In the genomic region with DNA sequence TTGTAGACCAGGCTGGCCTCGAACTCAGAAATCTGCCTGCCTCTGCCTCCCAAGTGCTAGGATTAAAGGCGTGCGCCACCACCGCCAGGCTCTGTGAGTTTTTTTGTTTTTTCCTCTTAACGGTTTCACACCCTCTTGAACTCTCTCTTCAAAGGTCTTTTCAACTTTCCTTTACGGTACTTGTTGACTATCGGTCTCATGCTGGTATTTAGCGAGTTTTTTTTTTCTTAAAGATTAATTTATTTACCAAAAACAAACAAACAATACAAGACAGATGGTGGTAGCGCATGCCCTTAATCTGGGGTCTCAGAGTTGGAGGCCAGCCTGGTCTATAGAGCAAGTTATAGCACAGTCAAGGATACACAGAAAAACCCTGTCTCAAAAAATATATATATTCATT, we compare ENCODE assay signal across 23 mouse cellular contexts. TPM values are rescaled to one million over a fixed set of nuclear protein-coding genes. Genes with fewer than 3 reads are reported as not detected.
DNase-seq lines count a peak whose midpoint lies in the region; ATAC-seq and TF ChIP-seq lines count a peak whose summit lies in the region.
"Had no signal": no experiment of that assay in that cellular context is flagged by ENCODE, and none has a peak within 500 bp of the region (broad histone marks: within the 10 kb centered on the region; RNA-seq: fewer than 3 reads in every experiment).

No protein-coding gene starts in this region.

- no peaks in the 10 kb centered on the region for H3K9me3 ChIP-seq in lung, postnatal 0 days (ENCODE audit: low read length)
- H3K9me3 ChIP-seq: embryonic facial prominence, embryonic 12.5 days; G1E; neural tube, embryonic 12.5 days; stomach, embryonic 15.5 days had no signal

- no peaks in the 10 kb centered on the region for H3K27me3 ChIP-seq in lung, postnatal 0 days (replicated peaks; ENCODE audit: insufficient read depth, low read length)
- H3K27me3 ChIP-seq in splenic B cell, adult 2 months (ENCODE audit: control insufficient read depth, insufficient read depth, low read length, poor library complexity, severe bottlenecking): no peaks in the 10 kb centered on the region; the same call in none of the 2 replicates
- H3K27me3 ChIP-seq: embryonic facial prominence, embryonic 12.5 days; neural tube, embryonic 12.5 days; stomach, embryonic 15.5 days had no signal

- no peak overlapping the region for H3K4me2 ChIP-seq in lung, postnatal 0 days (replicated peaks; ENCODE audit: low read depth, low read length)
- H3K4me2 ChIP-seq: embryonic facial prominence, embryonic 12.5 days; neural tube, embryonic 12.5 days; stomach, embryonic 15.5 days had no signal

- H3K36me3 ChIP-seq in lung, postnatal 0 days (ENCODE audit: insufficient read depth, low read length): no peaks in the 10 kb centered on the region
- no peaks in the 10 kb centered on the region for H3K36me3 ChIP-seq in splenic B cell, adult 2 months (ENCODE audit: control insufficient read depth, insufficient read depth, low read length, poor library complexity, severe bottlenecking)
- H3K36me3 ChIP-seq: G1E had no signal

- H3K4me1 ChIP-seq in lung, postnatal 0 days (ENCODE audit: insufficient read depth, low read depth, low read length): peaks cover 19% of the 10 kb centered on the region

- H3K27ac ChIP-seq in lung, postnatal 0 days (ENCODE audit: low read length): no peak overlapping the region
- H3K27ac ChIP-seq: embryonic facial prominence, embryonic 12.5 days; macrophage; neural tube, embryonic 12.5 days; stomach, embryonic 15.5 days had no signal

- ATAC-seq in lung, postnatal 0 days: no peak
- no peak for ATAC-seq in megakaryocyte progenitor cell, adult 5-6 weeks (replicated peaks; ENCODE audit: poor library complexity)
- ATAC-seq: hindbrain, embryonic 16.5 days; liver, postnatal 0 days had no signal

- 94% methylated on average over 9 of the region's 9 CpGs for WGBS in lung, postnatal 0 days

- no peak for TF ChIP-seq CTCF in lung, postnatal 0 days (IDR thresholded peaks at IDR 0.05)

- TF ChIP-seq EP300 in lung, postnatal 0 days (IDR thresholded peaks at IDR 0.05): no peak

- no peak overlapping the region for H3K9ac ChIP-seq in lung, postnatal 0 days (replicated peaks; ENCODE audit: low read depth)
- H3K9ac ChIP-seq: embryonic facial prominence, embryonic 12.5 days; liver, postnatal 0 days; neural tube, embryonic 12.5 days; stomach, embryonic 15.5 days had no signal

- no peak overlapping the region for H3K4me3 ChIP-seq in lung, postnatal 0 days (ENCODE audit: low read depth, low read length)
- H3K4me3 ChIP-seq: embryonic facial prominence, embryonic 12.5 days; neural tube, embryonic 12.5 days; stomach, embryonic 15.5 days had no signal

- DNase-seq in embryo, embryonic 10.5 days (ENCODE audit: low spot score): peak; percentile 45
- no peak for DNase-seq in embryo, embryonic 11 days
- peak; percentile 35 for DNase-seq in lung, postnatal 0 days (ENCODE audit: low spot score)
- DNase-seq in lung, postnatal 14 days: no peak
- DNase-seq in R1 (ENCODE audit: low read depth, low spot score) (peak; percentile 37), MN1 (ENCODE audit: low spot score) (no peak)
- DNase-seq in splenic B cell, adult 2 months (ENCODE audit: low read depth, low spot score): peak; percentile 61
- DNase-seq: adrenal gland, postnatal 14 days; B cell, adult 2 months; cerebellum, adult 2 months; gastrocnemius, postnatal 14 days; heart, postnatal 10 days; kidney, adult 8-10 months; kidney, postnatal 4 days; liver, postnatal 0 days; spleen, adult 18-20 months had no signal

RNA-seq across cellular contexts. Expression of a gene that starts 4.3 kb away (rescaled TPM):
- polyA plus RNA-seq in lung, postnatal 0 days (2015; fragmentation: Nextera tagmentation; extraction: Ambion mirVana): 20.7 and 26.5 TPM in 2 replicates
- total RNA-seq in megakaryocyte progenitor cell, adult 5-6 weeks (2015): 1.1 and 1.5 TPM in 2 replicates
- 0.64 and 1.1 TPM in 2 replicates for total RNA-seq in megakaryocyte progenitor cell, adult 5-6 weeks (2017)

RNA-seq across cellular contexts. Expression of a gene that starts 30.6 kb away (rescaled TPM):
- 5.7 and 6.4 TPM in 2 replicates for polyA plus RNA-seq in lung, postnatal 0 days (2015; fragmentation: Nextera tagmentation; extraction: Ambion mirVana)
- 37.1 and 41.2 TPM in 2 replicates for total RNA-seq in megakaryocyte progenitor cell, adult 5-6 weeks (2015)
- total RNA-seq in megakaryocyte progenitor cell, adult 5-6 weeks (2017): 42.0 and 53.9 TPM in 2 replicates

RNA-seq across cellular contexts. Expression of a gene that starts 34.6 kb away (rescaled TPM):
- 76.2 and 78.4 TPM in 2 replicates for polyA plus RNA-seq in lung, postnatal 0 days (2015; fragmentation: Nextera tagmentation; extraction: Ambion mirVana)
- total RNA-seq in megakaryocyte progenitor cell, adult 5-6 weeks (2015): 74.0 and 86.1 TPM in 2 replicates
- 19.1 and 35.2 TPM in 2 replicates for total RNA-seq in megakaryocyte progenitor cell, adult 5-6 weeks (2017)

RNA-seq across cellular contexts. Expression of a gene that starts 48.6 kb away (rescaled TPM):
- polyA plus RNA-seq in lung, postnatal 0 days (2015; fragmentation: Nextera tagmentation; extraction: Ambion mirVana): 5.5 and 6.6 TPM in 2 replicates
- total RNA-seq in megakaryocyte progenitor cell, adult 5-6 weeks (2015): 2.9 and 4.4 TPM in 2 replicates
- 13.9 and 18.7 TPM in 2 replicates for total RNA-seq in megakaryocyte progenitor cell, adult 5-6 weeks (2017)

RNA-seq across cellular contexts. Expression of a gene that starts 49.5 kb away (rescaled TPM):
- 17.4 and 18.0 TPM in 2 replicates for polyA plus RNA-seq in lung, postnatal 0 days (2015; fragmentation: Nextera tagmentation; extraction: Ambion mirVana)
- 0.07 and 0.49 TPM in 2 replicates for total RNA-seq in megakaryocyte progenitor cell, adult 5-6 weeks (2015)
- total RNA-seq in megakaryocyte progenitor cell, adult 5-6 weeks (2017): 0.17 and 0.34 TPM in 2 replicates

Comparison
In these comparisons a context has a peak if more than half of its experiments do, and no peak if none do; other contexts are left out.
1. DNase-seq: peak in embryo, embryonic 10.5 days (single experiment), lung, postnatal 0 days (single experiment), R1 (single experiment) and splenic B cell, adult 2 months (single experiment); none in embryo, embryonic 11 days (single experiment), lung, postnatal 14 days (single experiment) and MN1 (single experiment).